Mouse (Mus musculus): ENCODE data around the gene Fosl2. TPM values are rescaled to one million over a fixed set of nuclear protein-coding genes. Genes with fewer than 3 reads are reported as not detected.

Fosl2 gene
- total RNA-seq, 1 experiment from 2014 or later: 8.5 TPM

Other genes starting within 250 kb of the Fosl2 start
- gene Plb1, start 96.9 kb downstream of the Fosl2 start, total RNA-seq (2017): not detected in 2 replicates